Mouse (Mus musculus) neutrophil, adult 83 days (primary cell): ENCODE measurements around the gene Nxph3. TPM values are rescaled to one million over a fixed set of nuclear protein-coding genes. Genes with fewer than 3 reads are reported as not detected.

Source experiments
- total RNA-seq, 2 experiments: library from RNA; stranded (reverse); gene quantifications; one replicate each; pipeline ENCODE4 v1.2.4; 2023

Gene Nxph3
- total RNA-seq: not detected

GRCm38 (mm10) chr11:95514298-95514861 lies at the start of gene Nxph3:
Gene Nxph3 (minus strand): TSS chr11:95514570.

Other genes with a start within 250 kb of the Nxph3 start
- gene Kat7, start 204.3 kb downstream of the Nxph3 start, total RNA-seq: 10 to 100 TPM; 81.6 to 94.3 TPM
- 100 to 1,000 TPM in 1 of 2 experiments, 10 to 100 TPM in 1; 85.5 to 101 TPM for gene Fam117a, start 177.6 kb downstream of the Nxph3 start, total RNA-seq
- 10 to 100 TPM; 37.3 to 39.4 TPM for gene Slc35b1, start 129.9 kb downstream of the Nxph3 start, total RNA-seq
- 100 to 1,000 TPM in 1 of 2 experiments, 10 to 100 TPM in 1; 98.9 to 115 TPM for gene Spop, start 100.5 kb downstream of the Nxph3 start, total RNA-seq
- gene Ngfr, start 73.2 kb upstream of the Nxph3 start, total RNA-seq: not detected
- 10 to 100 TPM; 22.3 to 34.8 TPM for gene Phb, start 152.4 kb upstream of the Nxph3 start, total RNA-seq
- 10 to 100 TPM; 57.8 to 64.9 TPM for gene Zfp652, start 198.1 kb upstream of the Nxph3 start, total RNA-seq
- 1 to 10 TPM; 3.0 to 5.0 TPM for gene B130006D01Rik, start 209.0 kb upstream of the Nxph3 start, total RNA-seq